Mouse (Mus musculus) embryonic facial prominence, embryonic 13.5 days (tissue): ENCODE results near the gene Inhba. TPM values are rescaled to one million over a fixed set of nuclear protein-coding genes. Genes with fewer than 3 reads are reported as not detected.

Source experiments
- ATAC-seq: fragments of 200-750 bp; cut with Nextera tagmentation; 2 replicates; pipeline ENCODE4 v1.8.0; 2017; ENCODE audit warnings: low read depth; ENCODE audit not compliant: insufficient number of reproducible peaks, insufficient read depth, low FRiP score, low TSS enrichment
- H3K27ac ChIP-seq: fragments of 300-500 bp; sonication (generic); 2 replicates; pipeline ENCODE4 v1.5.1; 2015; ENCODE audit warnings: moderate library complexity, mild to moderate bottlenecking, inconsistent platforms
- H3K27me3 ChIP-seq: fragments of 300-500 bp; sonication (generic); 2 replicates; pipeline ENCODE4 v1.6.1; 2015; ENCODE audit warnings: mild to moderate bottlenecking, inconsistent platforms
- H3K36me3 ChIP-seq: fragments of 300-500 bp; sonication (generic); 2 replicates; pipeline ENCODE4 v1.6.1; 2015; ENCODE audit warnings: mild to moderate bottlenecking, inconsistent platforms
- H3K4me1 ChIP-seq: fragments of 300-500 bp; sonication (generic); 2 replicates; pipeline ENCODE4 v1.6.1; 2015; ENCODE audit warnings: inconsistent platforms
- H3K4me2 ChIP-seq: fragments of 300-500 bp; sonication (generic); 2 replicates; pipeline ENCODE4 v1.6.1; 2015; ENCODE audit warnings: moderate library complexity, mild to moderate bottlenecking, inconsistent platforms
- H3K4me3 ChIP-seq: fragments of 300-500 bp; sonication (generic); 2 replicates; pipeline ENCODE4 v1.5.1; 2015; ENCODE audit warnings: mild to moderate bottlenecking, inconsistent platforms
- H3K9ac ChIP-seq: fragments of 300-500 bp; sonication (generic); 2 replicates; pipeline ENCODE4 v1.6.1; 2015; ENCODE audit warnings: mild to moderate bottlenecking, inconsistent platforms
- H3K9me3 ChIP-seq: fragments of 300-500 bp; sonication (generic); 2 replicates; pipeline ENCODE4 v1.6.1; 2016; ENCODE audit warnings: inconsistent platforms
- WGBS: fragments of 180-500 bp; shearing (Covaris S2); methylation state at CpG from one replicate; pipeline ENCODE4 v1.1.7; 2015; ENCODE audit warnings: mixed read lengths; 5-methylcytosine and 5-hydroxymethylcytosine counted together
- polyA plus RNA-seq: library from polyadenylated mRNA; unstranded; fragments of >200 nt; fragmentation: Nextera tagmentation; extraction: Ambion mirVana; gene quantifications from 2 replicates; pipeline ENCODE4 v1.2.1, GENCODE M21; 2015

The Inhba gene
- polyA plus RNA-seq, 1 experiment from 2014 or later, result 31.1 TPM

DNA sequence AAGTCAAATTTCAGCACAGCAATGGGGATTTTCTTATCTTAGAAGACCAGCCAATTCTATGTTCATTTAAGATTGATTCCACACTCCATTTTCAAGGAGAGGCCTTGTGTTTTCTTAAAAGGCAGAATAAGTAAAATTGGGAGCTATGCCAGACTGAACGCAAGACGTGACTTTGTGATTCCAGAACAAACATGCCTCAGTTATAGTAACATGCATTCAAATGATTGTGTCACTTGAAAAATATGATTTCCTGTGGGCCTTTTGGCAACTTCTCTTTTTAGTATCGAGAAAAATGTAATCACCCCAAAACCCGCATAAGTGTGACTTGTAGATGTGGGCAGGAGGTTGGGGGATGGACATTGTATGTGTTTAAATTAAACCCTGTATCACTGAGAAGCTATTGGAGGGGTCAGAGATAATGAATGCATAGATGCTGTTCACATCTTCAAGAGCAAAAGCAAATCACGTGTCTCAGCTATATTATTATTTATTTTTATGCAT lies 19.0 kb downstream of the Inhba start:
- Histone ChIP-seq H3K36me3 (peaks cover 6% of the 10 kb centered on the region; the same call in 1 of the 2 replicates), H3K27ac (no peak overlapping the region), H3K9ac (no peak overlapping the region), H3K4me1 (no peaks in the 10 kb centered on the region), H3K9me3 (no peaks in the 10 kb centered on the region), H3K27me3 (no peaks in the 10 kb centered on the region), H3K4me2 (no peak overlapping the region), H3K4me3 (no peak overlapping the region)
- WGBS, result 69% methylated on average over 5 of the region's 5 CpGs
- no peak for ATAC-seq

DNA sequence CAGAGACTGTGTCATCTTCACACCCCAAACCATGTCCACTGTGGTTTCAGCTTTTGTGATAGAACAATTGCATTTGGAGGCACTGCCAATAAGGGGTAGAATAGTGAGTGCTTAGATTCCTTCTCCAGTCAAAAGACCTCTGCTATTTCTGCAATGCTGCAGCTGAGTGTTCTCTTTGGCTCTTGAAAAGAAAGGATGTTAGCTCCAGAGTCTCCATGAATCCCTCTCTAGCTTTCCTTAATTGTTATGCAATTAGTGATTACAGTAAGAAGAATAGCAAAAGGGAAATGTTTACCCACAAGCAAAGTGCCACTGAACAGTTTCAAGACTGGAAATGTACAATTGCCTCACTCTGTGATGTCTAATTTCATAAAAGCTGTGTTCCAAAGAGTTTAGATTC lies 20.8 kb downstream of the Inhba start:
- Histone ChIP-seq H3K27ac (no peak overlapping the region), H3K9ac (no peak overlapping the region), H3K4me3 (no peak overlapping the region), H3K27me3 (no peaks in the 10 kb centered on the region), H3K36me3 (no peaks in the 10 kb centered on the region), H3K4me2 (no peak overlapping the region), H3K4me1 (no peaks in the 10 kb centered on the region), H3K9me3 (no peaks in the 10 kb centered on the region)
- no peak for ATAC-seq

DNA sequence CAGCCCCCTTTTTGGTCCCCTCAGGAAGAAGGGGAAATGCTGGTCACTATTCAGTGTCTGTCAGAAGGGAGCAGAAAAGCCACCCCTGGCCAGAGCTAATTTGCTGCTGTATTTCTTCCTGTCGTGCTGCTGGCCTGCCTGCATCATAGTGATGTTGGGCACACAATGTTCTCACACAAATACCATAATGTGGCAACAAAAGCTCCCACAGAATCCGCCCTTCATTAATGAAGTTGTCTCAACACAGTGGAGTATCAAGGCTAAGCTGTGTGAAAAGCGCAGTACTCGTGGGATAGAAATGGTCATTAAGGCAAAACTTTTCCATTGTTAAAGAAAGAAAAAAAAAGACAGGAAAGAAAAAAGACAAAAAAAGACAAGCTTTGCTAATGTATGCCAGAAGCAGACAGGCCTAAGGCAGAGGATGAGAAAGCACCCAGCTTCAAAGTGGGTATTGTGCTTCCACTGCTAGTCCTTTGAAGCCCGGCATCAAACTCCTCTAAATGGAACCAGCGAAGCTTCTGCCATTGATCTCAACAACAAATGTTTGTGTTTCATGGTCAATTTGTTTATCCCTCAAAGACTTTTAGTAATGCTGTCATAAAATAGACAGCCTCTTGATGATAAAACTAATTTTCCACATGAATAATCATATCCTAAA lies 21.4 kb downstream of the Inhba start:
- H3K4me3 ChIP-seq, result no peak overlapping the region
- no peaks in the 10 kb centered on the region for H3K27me3 ChIP-seq
- H3K36me3 ChIP-seq, result no peaks in the 10 kb centered on the region
- no peak overlapping the region for H3K27ac ChIP-seq
- ATAC-seq, result no peak
- H3K4me1 ChIP-seq, result no peaks in the 10 kb centered on the region
- no peak overlapping the region for H3K4me2 ChIP-seq
- WGBS, result 50% methylated on average over 6 of the region's 6 CpGs
- H3K9me3 ChIP-seq, result no peaks in the 10 kb centered on the region
- H3K9ac ChIP-seq, result no peak overlapping the region

DNA sequence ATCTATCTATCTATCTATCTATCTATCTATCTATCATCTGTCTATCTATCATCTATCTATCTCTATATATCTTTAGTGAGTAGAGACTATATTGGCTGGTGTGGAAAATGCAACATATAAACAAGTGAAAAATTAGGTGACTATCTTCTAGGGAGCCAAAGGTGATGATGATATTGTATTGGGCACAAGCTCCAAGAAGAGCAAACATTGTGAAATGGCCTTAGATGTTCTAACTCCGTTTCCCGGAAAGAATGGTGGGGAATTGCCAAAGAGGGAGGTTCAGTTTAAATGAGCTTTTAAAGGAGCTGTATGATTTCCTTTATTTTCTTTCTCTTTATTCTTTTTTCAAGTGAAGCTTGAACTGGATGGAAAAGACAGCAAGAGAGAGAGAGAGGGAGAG lies 57.4 kb downstream of the Inhba start:
- no peak overlapping the region for H3K4me3 ChIP-seq
- no peaks in the 10 kb centered on the region for H3K9me3 ChIP-seq
- no peak for ATAC-seq
- H3K27ac ChIP-seq, result no peak overlapping the region
- no peaks in the 10 kb centered on the region for H3K36me3 ChIP-seq
- WGBS, result 91% methylated on average over 2 of the region's 2 CpGs
- H3K9ac ChIP-seq, result no peak overlapping the region
- H3K4me2 ChIP-seq, result no peak overlapping the region
- no peaks in the 10 kb centered on the region for H3K27me3 ChIP-seq
- no peaks in the 10 kb centered on the region for H3K4me1 ChIP-seq

DNA sequence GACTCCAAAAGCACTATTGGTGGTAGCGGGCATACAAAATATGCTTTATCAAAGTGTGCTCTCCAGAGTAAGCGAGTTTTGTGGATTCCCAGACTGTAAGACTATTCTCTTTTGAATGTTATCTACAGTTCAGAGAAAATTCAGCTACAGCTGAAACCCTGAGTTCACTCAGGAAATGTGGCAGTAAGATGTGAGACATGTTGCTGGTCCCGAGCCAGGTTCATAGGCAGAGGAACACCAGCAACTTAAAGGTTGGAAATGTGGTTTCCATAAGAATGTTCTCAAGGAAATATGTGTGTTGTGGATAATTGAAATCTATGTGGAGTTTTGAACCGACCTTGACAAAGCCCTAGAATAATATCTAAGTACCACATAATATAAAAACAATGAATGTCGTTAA lies 65.6 kb downstream of the Inhba start:
- no peak for ATAC-seq
- Histone ChIP-seq H3K27ac (no peak overlapping the region), H3K36me3 (no peaks in the 10 kb centered on the region), H3K4me1 (no peaks in the 10 kb centered on the region; the same call in 1 of the 2 replicates), H3K4me3 (no peak overlapping the region), H3K4me2 (no peak overlapping the region), H3K27me3 (no peaks in the 10 kb centered on the region), H3K9me3 (no peaks in the 10 kb centered on the region), H3K9ac (no peak overlapping the region)
- 65% methylated on average over 5 of the region's 5 CpGs for WGBS

DNA sequence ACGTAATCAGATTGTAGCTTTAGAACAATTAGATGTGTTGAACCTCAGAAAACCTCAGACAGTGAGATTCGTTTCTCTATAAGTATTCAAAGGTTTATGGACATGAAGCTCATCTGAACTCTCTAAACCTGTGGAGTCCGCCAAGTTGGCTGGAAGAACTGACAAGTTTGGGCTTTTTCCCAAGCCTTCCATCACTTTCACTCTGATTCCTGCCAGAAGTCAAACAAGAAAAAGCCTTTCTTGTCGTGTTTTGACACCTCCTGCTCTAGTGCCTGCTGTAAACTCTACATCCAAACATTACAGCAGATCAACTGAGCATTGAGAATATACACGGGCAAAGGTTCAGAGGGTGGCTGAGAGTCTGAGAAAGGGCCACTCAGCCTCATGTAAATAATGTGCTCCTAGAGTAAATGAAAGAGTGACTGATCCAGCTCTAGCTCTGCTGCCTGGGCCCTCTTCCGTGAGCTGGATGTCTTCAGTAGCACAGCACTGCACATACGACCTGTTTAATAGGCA lies 66.6 kb downstream of the Inhba start:
- Histone ChIP-seq H3K9me3 (no peaks in the 10 kb centered on the region), H3K36me3 (no peaks in the 10 kb centered on the region), H3K9ac (no peak overlapping the region), H3K4me1 (no peaks in the 10 kb centered on the region; the same call in 1 of the 2 replicates), H3K27me3 (no peaks in the 10 kb centered on the region), H3K4me3 (no peak overlapping the region), H3K4me2 (no peak overlapping the region), H3K27ac (no peak overlapping the region)
- 81% methylated on average over 7 of the region's 7 CpGs for WGBS
- no peak for ATAC-seq

DNA sequence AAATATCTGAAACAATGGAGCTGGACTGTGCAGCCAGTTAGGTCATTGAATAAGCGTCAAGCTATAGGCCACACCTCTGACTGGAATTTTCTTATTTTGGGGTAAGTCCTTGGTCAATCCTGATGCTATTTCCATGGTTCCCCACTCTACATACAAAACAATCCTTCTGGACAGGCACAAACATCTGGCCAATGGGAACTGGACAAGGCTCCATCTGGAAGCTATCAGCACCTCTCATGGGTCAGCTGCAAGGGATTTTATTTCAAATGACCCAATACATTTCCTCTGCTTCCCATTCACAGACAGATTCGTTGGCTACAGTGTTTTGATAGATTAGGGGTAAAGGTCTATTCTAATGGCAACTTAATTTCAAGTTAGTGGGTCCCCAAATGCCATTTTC lies 68.6 kb downstream of the Inhba start:
- no peak overlapping the region for H3K27ac ChIP-seq
- H3K4me2 ChIP-seq, result no peak overlapping the region
- no peak overlapping the region for H3K4me3 ChIP-seq
- no peaks in the 10 kb centered on the region for H3K9me3 ChIP-seq
- no peaks in the 10 kb centered on the region for H3K27me3 ChIP-seq
- WGBS, result 49% methylated on average over 2 of the region's 2 CpGs
- no peak overlapping the region for H3K9ac ChIP-seq
- no peaks in the 10 kb centered on the region; the same call in 1 of the 2 replicates for H3K4me1 ChIP-seq
- no peak for ATAC-seq
- H3K36me3 ChIP-seq, result no peaks in the 10 kb centered on the region
